Mouse (Mus musculus): ENCODE measurements at regions not wholly inside any gene's neighbourhood (a gene's known extent, or its start where the extent isn't known, plus 50 kb on each side); places are given as distances from the start of the nearest gene placed in this dataset.

DNA sequence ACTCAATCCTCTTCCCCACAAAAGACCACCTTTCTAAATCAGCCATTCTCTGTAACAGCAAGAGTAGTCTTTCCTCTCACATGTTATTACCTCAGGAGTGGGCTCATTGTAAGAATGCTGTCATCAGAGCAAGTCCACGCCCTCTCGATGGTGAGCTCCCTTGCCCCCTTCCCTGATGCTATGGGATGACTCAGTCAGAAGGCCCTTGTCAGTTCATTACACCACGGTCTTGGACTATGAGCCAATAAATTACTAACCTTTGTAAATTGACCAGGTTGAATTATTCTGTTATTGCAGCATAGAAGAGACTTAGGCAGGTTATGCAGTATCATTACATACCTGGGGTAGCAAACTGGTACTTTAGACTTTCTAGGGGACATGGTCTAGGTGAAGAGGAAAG is 237.4 kb upstream of the Klf4 start:
- DNase-seq (ENCODE audit: extremely low read depth, insufficient read length, low spot score): no peak

DNA sequence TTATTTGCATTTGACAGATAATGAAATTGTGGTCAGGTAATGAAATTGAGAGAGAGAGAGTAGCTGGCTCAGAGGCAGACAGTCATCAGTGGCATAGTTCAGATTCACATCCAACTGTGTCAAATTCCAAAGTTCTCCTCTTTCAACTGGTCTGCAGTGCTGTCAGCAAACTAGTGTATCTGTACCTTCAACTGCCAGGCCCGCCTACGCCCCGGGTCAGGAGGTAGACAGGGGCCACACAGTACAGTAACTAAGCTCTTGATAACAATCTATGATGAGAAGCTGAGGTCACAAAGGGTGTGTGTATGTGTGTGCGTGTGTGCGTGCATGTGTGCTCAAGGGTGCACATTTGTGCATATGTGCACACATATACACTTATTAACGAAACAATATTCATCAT is 236.1 kb upstream of the Klf4 start:
- DNase-seq (ENCODE audit: extremely low read depth, insufficient read length, low spot score): no peak

DNA sequence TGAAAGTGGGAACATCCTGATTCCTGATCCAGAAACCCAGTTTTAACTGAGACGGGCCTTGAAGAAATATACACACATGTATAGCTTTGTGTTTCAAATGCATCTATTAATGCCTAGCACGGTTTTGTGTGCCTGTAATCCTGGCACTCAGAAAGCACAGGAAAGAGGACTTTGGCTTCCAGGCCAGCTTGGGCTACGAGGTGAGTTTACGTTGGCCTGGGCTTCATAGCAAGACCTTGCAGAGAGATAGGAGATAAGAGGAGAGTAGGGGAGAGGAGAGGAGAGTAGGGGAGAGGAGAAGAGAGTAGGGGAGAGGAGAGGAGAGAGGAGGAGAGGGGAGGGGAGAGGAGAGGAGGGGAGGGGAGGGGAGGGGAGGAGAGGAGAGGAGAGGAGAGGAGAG is 234.9 kb upstream of the Klf4 start:
- DNase-seq (ENCODE audit: extremely low read depth, insufficient read length, low spot score): no peak

DNA sequence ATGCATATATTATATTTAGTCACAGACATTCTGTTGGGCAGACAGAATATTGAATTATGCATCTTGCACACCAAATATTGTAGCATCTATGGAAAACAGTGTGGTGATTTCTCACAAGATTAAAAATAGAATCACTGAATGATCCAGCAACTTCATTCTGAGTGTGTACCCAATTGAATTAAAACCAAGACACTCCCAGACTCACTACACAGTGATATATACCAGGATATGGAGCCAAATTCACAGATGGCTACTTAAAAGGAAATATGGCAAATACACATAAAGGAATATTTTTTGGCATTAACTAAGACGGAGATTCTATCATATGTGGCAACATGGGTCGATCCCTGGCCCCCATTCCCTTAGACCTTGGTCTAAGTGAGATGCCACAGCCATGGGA is 233.5 kb upstream of the Klf4 start:
- DNase-seq (ENCODE audit: extremely low read depth, insufficient read length, low spot score): no peak

DNA sequence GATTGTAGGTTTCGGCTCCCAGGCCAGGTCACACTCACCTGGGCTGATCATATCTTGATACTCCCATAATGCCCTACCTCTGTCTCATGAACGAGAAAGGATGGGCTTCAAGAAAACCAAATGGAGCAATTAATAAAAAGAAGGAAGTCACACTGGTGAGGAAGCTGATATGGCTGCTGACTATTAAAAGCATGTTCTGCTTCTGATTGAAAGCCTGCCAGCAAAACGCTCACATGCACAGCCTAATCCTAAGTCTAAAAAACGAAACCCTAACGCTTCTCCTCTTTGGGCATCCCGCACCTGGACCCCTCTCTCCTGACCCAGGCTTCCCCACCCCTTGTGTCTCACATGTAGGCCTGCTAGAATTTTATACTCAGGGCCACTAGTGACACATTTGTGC is 230.8 kb upstream of the Klf4 start:
- no peak for DNase-seq (ENCODE audit: extremely low read depth, insufficient read length, low spot score)

DNA sequence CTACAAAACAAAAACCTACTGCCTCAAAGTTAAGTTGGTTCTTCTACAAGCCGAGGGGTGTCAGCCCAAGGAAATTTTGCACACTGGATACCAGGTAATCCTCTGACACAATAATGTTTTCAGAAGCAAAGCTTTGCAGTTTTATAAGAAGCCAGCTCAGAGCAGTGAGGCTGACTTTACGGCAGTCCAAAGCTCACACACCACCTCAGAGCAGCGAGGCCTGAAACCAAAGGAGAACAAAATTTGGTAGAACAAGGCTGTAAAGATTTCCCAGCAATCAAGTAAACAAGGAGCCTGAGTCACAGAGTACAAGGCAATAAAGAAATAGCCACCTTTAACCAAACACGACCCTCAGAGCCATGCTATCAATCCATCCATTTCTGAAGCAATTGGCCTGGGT is 230.1 kb upstream of the Klf4 start:
- no peak for DNase-seq (ENCODE audit: extremely low read depth, insufficient read length, low spot score)

DNA sequence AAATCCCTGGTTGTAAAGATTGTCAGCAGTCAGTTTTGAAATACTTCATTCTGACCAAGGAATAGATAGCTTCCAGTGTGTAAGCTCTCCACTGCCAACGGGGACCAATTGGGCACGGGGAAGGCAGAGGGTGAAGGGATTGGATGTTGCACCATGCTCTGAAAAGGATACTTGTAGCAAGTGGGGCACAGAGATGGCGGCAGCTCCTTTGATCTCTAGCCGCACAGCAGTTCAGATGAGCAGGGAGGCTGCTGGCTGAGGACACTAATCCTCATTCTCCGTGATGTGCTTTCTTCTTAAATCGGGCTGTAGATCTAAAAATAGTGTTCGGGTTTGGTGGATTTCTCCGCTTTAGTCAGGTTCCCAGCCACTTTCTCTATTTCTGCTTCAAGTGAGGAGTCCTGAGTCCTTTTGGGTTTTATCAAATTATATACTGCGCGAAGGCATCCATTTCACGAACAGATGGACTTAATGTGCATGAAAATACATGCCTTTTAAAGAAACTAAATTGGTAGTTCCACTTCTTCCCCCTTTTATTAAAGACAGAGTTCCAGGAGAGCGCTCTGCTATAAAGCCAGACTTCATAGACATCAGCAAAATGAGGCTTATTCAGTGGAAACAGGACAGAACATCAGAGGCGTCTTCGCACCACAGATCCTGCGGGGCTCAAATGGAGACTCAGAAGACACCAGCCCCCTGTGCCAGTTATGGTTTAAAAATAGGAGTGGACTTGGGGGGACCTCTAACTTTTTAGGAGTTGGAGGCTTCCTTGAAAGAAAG is 225.1 kb upstream of the Klf4 start:
- DNase-seq (ENCODE audit: extremely low read depth, insufficient read length, low spot score): no peak

DNA sequence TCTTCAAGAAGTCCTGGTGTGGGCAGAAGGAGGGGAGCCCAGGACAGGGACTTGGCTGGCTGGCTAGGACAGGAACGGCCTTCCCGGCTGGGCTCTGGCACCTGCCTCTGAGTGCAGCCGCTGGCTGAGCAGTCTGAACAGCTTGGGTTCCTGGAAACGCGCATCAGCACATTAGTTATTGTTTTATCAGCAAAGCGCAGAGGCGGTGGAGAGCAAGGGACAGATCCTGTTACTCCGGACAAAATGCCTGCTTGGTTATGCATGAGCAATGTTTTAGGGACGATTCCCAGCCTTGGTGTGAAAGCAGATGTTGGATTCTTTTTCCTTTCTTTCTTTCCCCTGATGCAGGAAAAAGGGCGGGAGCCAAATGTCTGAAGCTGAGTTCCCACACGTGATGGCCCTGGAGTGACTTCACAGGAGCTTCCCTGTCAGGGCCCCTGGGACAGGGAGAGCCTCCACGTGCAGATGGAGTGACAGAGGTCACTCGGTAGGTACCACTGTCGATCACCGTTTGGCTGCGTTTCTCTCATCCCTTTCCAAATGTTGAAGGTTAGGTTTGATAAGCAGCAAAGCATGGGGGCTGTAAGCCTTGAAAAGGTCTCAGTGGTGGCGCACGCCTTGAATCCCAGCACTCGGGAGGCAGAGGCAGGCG is 217.8 kb upstream of the Klf4 start:
- no peak for DNase-seq (ENCODE audit: extremely low read depth, insufficient read length, low spot score)

DNA sequence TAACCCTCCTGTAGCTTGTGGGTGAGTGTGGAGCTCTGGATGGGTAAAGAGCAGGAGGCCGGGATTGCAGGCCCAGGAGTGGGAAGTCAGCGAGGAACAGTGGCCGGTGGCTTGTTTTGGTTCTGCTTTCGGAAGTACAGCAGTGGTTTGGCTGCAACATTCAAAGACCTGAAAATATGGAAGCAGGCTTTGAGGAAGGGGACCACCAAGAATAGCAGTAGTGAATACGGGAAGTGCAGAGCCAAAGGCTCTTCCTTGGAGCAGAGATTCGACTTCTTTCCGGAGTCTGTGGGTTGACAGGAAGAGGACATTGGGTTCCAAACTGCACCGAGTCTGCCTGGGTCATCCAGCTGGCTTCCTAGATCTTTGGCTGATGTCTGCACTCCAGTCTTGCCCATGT is 209.1 kb upstream of the Klf4 start:
- DNase-seq (ENCODE audit: extremely low read depth, insufficient read length, low spot score): no peak

DNA sequence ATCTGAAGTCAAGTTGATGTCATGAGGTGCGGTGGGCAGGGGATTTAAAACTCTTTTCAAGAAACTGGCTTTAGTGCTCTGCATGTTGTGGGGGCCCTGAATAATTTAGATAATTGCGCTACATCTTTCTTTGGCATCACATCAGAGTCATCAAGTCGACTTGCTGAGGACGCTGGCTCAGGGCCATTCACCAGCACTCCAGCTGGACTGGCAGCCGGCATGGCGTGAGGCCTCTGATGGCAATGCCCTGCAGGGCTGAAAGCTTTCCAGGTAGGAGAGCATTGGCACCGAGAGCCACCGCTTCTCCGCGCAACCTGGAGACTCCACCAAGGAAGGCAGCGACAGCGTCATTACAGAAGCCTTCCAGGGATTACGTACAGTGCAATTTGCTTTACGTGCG is 207.8 kb upstream of the Klf4 start:
- no peak for DNase-seq (ENCODE audit: extremely low read depth, insufficient read length, low spot score)

DNA sequence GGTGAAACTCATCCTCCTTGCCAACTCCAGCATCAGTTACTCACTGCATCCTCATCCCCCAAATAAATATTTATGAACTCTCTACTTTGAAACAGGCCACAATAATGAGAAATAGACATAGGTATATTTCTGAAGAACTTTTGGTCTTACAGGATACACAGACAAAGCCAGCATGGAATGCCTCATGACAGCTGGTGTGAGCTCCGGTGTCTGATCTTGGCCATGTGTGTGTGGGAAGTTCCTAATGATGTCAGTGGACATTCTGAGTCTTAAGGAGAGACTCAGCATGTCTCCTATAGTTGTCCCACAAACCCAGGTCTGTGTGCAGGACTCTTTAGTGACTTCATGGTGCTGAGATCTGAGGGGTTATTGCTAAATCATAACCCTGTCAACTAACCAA is 206.4 kb upstream of the Klf4 start:
- DNase-seq (ENCODE audit: extremely low read depth, insufficient read length, low spot score): no peak

DNA sequence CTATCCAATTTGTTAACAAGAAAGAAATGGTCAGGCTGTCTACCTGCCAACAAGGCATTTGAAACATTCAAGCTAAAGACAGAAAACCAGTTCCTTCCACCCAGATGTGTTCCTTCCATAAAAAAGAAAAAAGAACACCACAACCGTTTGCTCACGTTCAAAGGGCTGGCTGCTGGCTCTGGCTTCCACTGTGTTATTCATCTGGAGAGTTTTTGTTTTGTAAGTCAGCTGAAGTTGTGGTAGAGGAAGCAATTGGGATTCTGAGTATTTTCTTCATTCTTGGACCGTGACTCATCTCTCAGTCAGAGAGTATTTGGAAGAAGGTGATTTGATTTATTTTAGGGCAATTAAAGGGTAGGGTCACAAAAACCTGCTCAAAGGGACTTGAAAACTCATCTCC is 203.2 kb upstream of the Klf4 start:
- peak; percentile 67 for DNase-seq (ENCODE audit: extremely low read depth, insufficient read length, low spot score)

DNA sequence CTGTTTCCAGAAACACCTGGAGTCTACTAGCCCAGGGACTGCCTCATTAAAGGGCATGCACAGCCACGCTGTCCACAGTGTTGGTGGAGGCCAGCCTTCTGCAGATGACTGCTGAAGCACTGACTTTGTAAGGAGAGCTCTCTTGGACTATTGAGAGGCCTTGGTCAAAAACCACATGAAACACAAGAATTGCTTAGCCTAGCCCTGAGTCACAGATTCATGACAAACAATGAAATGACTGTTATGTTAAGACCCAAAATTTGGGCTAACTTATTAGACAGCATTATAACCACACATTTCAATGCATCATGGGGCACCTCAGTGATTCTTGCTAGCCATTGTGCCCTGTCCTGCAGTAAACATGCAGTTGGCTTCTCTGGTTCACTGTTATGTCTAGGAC is 202.1 kb upstream of the Klf4 start:
- DNase-seq (ENCODE audit: extremely low read depth, insufficient read length, low spot score): peak; percentile 51

DNA sequence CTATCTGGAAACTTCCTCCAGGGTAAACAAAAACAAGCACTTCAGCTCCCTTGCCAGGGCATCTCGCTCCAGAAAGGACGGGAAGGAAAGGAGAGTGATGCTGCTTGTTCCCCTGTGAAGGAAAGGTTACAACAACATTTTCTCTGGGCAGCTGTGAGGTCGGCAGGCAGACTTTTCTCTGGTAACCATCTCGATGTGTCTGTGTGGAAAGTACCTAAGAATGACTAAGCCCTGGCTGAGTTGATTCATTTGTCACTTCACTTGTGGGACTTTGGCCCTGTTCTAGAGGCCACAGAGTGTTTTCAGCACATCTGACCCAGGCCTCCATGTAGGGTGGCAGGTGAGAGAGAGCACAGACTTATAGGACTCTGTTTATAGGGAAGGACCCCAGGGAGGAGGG is 201.0 kb upstream of the Klf4 start:
- peak; percentile 62 for DNase-seq (ENCODE audit: extremely low read depth, insufficient read length, low spot score)

DNA sequence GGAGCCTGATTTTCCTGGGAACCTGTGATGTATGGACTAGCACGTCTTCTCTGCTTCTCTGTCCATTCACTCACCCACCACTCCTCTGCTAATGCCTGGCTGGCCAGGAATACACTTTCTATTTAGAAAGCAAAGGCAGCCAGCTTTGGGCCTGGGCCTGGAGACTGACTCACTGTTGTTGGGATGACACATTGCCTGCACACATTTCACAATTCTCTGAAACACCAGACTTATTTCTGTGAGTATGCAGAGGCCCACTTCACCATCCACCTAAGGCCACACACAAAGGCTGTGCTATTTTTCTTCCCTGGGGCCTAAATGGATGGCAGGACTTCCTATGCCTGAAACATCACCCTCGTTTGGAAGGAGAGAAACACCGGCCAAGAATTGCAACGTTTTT is 199.7 kb upstream of the Klf4 start:
- DNase-seq (ENCODE audit: extremely low read depth, insufficient read length, low spot score): peak; percentile 82

DNA sequence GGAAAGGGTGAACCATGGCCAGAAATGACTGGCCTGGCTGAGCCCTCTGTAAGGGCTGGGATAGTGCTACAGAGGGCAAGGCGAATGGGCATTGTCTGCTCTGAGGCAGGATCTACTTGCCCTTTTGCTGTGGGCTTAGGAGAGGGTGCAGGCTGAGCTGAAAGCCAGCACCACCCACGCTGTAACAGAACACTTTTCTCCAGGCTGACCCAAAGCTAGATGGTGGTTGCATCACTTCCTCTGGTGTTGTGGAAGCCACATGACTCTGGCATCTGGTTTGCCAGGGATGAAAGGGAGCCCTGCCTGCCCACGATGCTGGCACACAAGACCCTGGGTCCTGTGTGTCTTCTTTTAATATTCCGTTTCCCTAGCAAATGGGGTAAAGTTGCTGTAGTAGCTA is 198.0 kb upstream of the Klf4 start:
- peak; percentile 68 for DNase-seq (ENCODE audit: extremely low read depth, insufficient read length, low spot score)

DNA sequence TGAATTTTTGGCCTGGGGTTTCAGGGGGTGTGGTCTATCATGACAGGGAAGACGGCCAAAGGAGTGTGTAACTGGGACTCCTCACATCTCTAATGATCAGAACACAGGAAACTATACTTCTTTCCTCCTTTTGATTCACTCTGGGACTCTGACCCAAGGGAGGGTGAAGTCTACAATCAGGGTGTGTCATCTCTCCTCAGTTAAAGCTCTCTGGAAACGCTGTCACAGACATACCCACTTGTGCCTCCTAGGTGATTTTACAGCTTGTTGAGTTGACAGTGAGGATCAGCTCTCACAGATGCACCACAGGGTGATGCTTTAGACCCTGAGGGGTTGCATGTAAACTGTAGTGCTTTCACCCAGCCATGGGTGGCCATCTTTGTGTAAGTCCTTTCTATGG is 194.9 kb upstream of the Klf4 start:
- no peak for DNase-seq (ENCODE audit: extremely low read depth, insufficient read length, low spot score)

DNA sequence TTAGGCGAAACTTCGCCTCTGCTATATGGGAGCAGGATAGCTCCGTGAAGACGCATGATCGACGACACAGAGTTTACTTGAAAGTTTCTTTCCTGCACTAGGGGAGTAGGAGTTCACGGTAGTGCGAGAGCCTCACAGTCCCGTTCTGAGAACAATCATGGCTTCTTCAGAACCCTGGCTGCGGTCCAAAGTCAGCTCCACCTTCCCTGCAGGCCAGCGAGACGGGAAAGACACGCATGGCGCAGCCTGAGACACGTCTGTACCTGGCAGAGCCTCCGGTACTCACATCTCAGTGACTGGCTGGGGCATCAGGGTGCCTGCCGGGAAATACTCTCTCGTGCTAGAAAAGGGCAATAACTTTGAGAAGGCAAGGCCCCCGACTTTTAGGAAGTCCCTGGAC is 193.8 kb upstream of the Klf4 start:
- DNase-seq (ENCODE audit: extremely low read depth, insufficient read length, low spot score): no peak

DNA sequence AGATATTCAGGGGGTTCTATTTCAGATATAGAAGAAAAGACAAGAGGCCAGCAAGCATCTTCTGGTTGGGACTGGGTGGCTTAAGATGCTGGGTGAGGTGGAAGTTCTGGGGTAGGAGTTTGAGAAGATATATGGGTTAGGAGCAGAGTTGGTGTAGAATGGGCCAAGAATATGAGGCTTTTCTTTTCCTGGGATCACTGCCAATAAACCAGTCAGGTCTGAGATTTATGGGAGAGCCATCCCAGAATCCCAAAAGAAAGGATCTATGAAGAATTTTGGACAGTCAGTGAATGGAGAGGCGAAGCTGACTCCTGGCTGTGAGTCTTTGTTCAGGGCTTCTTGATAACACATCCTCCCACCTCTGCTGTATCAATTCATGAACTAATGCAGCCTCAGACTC is 192.0 kb upstream of the Klf4 start:
- no peak for DNase-seq (ENCODE audit: extremely low read depth, insufficient read length, low spot score)

DNA sequence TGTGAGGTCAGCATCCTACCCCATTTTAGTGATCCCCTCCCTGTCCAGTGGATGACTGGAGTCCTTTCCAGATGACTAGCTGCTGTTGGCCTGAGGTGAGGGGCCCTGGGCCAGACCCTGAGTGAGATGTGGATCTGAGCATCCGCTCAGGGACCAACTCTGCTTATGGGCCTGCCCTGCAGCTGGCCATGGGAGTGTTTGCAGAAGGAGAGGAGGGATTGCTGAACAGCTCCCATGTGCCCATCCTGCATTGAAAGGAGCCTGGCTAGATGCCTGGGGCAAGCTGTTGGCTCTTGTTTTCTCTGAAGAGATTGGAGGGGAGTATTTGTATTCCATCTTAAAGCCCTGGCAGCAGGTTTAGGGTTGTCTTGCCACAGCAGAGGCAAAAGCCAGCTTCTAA is 190.9 kb upstream of the Klf4 start:
- DNase-seq (ENCODE audit: extremely low read depth, insufficient read length, low spot score): no peak

DNA sequence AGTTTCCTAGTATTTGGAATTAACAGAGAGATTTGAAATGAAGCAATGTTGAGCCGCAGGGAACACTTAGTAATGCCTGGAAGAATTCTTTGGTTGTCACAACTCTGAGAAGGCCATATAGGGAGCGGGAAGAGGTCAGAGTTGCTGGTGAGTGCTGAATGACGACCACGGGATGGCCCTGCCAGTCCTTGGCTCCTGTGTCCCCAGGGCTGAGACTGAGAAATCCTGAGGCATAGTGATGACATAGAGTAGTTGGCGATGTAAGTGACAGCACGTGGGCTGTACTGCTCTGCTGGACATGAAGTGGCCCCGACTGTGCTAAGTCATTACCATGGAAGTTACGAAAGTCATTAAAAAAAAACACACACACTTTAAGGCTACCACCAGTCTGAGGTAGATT is 190.1 kb upstream of the Klf4 start:
- no peak for DNase-seq (ENCODE audit: extremely low read depth, insufficient read length, low spot score)

DNA sequence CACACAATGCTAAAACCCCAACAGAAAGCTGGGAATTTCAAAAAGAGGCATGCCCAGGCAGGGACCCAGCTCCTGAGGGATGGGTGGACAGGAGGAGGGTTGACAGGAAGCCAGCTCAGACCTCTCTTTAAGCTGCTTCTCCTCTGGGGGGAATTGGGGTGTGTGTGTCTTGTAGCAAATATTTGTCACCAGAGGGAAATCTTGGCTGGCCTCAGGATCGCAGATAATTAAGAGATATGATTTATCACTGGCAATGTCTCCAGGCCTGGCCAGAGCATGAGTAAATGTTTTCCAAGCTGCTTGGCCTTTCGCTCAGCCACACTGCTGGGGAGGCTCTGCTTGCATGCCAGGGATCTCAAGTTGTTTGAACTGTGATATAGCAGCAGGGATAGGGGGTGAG is 189.6 kb upstream of the Klf4 start:
- DNase-seq (ENCODE audit: extremely low read depth, insufficient read length, low spot score): no peak

DNA sequence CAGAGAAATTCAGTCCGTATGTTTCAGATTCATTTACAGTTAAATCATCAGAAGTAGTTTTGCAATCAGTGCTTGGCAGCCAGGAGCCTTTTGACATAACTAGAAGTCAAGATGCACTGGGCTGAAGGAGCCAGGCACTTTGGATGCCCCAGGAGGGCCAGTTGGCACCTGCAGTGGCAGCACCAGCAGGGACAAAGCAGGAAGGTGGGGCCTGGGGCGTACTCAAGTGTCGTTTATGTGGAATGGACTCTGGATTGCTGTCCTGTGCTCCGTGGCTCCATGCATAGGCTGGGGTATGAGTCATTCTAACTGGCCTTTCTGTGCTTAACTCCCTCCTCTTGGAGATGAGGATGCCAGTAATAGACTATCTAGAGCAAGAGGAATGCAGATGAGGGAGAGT is 186.2 kb upstream of the Klf4 start:
- peak; percentile 90 for DNase-seq (ENCODE audit: extremely low read depth, insufficient read length, low spot score)
